Mouse (Mus musculus): ENCODE measurements around the gene C130074G19Rik.

Gene C130074G19Rik

DNA sequence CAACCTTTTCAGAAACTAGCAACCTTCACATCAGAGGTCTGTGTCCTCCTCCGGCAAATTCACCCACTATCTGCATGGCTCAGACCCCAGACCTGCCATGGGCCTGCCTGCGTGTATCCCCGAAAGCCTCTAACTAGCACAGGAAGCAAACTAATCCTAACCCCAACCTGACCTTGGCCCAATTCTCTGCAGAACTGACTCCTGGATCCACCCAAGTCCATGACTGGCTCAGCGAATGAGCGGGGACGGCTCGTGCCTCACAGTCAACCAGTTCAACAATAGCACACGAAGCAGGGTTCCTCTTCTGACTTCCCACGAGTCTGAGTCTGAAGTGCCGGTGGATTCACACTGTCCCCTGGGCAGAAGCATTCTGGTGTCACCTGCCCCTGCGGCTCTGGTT is 9.1 kb downstream of the C130074G19Rik start:
- no peak for DNase-seq (ENCODE audit: low spot score in 2 of 2)

DNA sequence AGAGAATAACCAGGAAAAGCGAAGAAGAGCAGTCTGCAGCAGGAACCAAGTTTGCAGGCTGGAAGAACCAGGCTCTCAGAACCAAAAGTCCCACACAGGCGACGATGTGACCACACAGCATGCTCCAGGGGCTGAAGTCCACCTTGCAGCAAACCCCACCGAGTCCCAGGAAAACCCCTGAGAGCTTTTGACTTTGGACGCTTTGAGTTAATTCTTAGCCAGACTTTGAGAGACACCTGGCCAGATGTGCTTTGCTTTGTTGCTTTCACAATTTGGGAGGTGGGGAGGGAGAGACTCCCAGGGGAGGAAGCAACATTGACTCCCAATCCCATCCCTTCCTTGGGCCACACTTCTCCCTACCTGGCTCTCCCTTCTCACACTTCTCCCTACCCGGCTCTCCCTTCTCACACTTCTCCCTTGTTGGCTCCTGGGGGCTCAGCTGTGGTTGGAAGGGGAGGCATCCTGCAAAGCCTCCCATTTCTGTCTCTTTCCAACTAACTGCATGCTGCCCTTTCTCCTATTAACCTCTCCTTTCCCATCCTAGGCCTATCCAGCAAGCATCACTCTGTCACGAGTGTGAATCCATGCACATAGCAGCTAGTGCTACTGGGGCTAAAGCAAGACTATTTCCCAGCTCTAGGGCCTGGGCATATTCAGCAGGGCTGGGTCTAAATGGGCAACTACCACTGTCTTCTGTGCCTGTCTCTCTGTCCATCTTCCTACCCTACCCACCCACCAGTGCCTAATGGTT is 10.8 kb downstream of the C130074G19Rik start:
- DNase-seq (ENCODE audit: low spot score in 2 of 2): no peak

DNA sequence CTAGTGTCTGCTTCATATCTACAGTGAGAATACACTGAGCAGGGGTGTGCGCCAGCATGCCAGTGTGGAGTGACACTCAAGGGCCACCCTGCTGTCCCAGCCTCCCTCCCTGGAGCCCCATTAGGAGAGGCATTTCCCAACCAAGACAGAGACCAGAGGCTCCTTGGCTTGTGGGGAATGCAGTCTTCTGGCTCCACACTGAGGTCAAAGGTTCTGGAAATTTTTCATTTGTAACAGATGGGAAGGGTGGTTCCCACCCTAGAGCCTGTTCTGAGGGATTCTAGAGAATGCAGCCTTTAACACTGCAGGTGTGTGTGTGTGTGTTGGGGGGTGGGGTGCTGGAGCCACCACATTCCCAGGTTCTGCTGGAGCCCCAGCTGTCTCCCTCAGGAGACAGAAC is 11.5 kb downstream of the C130074G19Rik start:
- no peak for DNase-seq (ENCODE audit: low spot score in 2 of 2)

DNA sequence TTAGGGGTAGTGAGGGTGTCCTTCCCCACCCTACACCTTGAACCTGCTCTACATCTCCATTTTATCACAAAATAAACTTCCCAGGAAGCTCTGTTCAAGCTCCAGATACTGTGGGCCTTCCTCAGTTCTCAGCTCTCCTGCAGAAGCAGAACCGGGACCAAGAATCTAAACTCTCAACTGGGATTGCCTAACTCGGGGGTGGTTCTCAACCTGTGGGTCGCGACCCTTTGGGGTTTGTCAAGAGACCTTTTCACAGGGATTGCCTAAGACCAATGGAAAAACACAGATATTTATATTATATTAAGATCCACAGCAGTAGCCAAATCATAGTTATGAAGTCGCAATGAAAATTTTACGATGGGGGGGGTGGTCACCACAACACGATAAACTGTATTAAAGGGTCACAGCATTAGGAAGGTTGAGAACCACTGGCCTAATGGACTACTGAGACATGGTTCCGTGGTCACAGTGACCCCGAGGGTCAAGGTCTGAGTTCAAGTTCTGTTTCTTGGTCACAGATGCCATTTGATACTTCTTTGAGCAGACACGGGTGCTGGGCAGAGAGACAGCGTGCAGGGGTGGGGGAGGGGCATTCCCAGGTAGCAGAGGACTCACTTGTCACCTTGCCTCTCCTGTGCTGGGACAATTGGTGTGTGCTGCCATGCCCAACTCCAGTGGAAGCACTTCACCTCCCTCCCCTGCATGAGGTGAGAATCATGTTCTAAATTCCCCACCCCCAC is 12.2 kb downstream of the C130074G19Rik start:
- no peak for DNase-seq (ENCODE audit: low spot score in 2 of 2)

DNA sequence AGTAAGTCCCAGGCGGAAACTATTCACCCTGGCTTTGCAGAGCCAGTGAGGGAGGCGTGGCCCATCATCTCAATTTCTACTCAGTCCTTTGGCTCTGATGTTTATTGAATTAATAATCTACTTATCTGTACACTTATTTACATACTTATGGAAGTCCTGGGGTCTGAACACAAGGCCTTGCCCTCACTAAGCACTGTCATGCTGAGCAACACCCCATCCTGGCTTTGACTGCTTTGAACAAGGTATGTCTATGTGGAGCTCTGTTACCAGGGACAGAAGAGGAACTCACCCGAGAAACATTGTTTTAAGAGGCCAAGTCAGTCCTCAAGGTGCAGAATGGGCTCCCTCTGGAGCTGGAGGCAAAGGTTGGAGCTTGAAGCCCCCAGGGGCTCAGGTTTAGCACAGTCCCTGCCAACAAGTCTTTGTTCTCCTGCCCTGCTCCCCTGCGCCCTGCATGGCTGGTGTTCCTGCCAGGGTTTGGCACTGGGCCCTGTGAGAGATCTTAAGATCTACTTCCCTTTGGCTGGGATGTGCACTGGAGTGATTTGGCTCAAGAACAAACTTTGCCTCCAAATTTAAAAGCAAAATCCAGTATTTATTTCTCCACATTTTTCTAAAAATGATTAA is 13.0 kb downstream of the C130074G19Rik start:
- DNase-seq (ENCODE audit: low spot score in 2 of 2): no peak

DNA sequence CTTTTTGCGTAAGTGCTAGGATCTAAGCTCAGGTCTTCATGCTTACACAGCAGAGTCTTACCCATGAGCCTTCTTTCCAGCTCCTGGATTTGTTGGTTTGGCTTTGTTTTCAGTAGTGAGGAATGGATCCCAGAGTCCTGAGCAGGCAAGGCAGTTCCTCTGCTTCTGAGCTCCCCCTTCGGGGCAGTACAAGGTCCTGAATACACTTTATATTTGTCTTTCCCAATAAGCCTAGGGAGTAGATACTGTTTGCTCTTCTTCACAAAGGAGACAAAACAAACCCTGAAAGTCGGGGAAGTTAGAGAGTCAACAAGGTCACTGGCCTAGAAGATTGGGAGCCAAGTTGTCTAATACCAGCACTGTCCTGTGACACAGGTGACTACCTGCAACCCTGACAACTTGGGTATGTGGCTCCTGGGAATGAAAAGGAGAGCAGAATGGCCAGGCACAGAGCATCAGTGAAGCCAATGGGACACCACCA is 15.3 kb downstream of the C130074G19Rik start:
- no peak for DNase-seq (ENCODE audit: low spot score in 2 of 2)

DNA sequence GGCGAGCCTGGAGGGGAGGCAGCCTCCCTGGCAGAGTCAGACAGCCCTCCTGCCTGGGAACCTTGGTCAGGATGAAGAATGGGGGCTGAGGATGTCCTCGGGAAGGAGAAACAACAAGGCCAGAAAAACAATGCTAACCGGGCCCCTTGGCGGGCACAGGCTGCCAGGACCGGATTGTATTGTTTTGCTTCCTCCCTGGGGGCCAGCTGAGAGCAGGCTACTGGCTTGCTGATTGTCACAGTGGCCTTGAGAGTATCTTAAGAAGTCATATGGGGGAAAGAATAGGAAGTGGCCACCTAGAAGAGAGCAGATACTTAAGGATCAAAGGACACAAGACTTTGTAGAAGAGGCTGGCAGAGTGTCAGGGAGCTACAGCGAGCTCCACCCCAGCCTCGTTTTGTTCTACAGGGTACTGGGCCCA is 18.6 kb downstream of the C130074G19Rik start:
- no peak for DNase-seq (ENCODE audit: low spot score in 2 of 2)

DNA sequence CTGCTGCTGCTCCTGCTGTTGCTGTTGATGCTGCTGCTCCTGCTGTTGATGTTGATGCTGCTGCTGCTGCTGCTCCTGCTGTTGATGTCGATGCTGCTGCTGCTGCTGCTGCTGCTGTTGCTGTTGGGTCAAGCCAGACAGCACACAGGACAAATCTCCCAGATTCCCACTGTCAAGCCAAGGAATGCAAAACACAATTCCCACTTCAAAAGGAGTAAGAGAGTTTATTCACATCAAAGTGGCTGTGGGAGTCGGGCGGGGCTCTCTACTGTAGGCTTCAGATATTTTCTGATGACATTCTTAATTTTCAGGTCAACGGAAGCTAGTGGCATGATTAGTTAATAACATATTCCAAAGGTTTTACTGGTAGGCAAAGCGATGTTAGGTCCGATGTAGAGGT is 20.4 kb downstream of the C130074G19Rik start:
- no peak for DNase-seq (ENCODE audit: low spot score in 2 of 2)

DNA sequence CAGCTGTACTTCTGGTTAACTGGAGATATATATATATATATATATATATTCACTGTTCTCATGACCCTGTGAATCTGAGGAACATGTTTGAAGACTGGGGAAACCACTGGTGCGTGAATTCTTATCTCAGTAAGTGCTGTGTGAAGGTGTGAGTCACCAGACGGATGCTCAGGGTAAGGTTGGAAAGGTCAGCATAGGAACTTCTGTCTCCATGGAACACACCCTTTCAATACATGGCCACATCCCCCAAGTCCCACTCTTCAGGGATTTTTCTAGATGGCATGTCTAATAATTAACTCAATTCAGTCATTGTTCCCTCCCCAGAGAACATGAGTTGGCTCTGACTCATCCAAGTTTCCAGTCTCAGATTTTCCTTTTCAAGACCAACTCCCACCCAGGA is 21.5 kb downstream of the C130074G19Rik start:
- no peak for DNase-seq (ENCODE audit: low spot score in 2 of 2)

DNA sequence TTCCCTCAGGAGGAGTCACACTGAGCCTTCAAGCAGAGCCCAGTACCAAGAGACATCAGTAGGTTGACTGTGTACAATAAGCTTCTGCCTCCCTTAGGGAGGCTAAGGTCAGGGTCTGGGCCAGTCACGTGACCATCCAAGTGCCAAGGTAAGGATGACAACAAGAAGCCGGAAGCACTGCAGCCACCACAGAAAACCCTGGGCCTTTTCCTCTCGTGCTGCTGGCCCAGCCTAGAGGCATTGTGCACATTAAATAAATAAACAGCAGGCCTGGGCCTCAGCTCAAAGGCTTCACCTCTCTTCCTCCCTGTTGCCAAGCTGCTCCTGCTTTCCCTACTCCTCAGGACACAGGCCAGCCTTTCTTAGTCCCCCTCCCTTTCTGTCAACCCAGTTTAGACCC is 22.7 kb downstream of the C130074G19Rik start:
- DNase-seq (ENCODE audit: low spot score in 2 of 2): no peak

DNA sequence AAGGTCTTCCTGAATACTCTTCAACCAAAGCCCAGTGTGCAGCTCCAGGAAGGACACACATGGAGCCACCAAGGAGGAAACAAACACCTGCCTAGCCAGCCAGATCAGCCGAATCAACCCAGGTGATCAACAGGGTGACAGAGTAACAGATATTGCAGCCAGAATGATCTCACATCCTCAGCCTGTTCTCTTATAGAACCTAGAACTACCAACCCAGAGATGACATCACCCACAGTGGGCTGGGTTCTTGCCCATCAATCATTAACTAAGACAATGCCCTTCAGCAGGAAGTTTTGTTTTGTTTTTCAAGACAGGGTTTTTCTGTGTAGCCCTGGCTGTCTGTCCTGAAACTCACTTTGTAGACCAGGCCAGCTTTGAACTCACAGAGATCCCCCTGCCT is 24.8 kb downstream of the C130074G19Rik start:
- no peak for DNase-seq (ENCODE audit: low spot score in 2 of 2)

DNA sequence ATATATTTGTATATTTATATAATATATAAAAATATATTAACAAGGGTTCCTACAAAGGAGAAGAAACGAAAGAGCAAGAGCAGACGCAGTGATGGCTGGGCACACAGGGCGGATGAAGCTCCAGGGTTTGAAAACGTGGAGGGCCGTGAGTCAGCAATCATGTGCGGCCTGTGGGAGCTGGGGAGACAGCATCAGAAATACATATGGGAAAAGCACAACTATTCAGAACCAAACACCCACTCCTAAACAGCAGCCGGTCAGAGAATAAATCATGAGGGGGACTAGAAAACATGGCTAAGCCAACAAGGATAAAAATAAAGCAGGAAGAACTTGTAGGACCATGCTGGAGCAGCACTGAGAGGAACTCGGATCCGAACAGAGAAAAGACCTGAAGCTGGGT is 25.8 kb downstream of the C130074G19Rik start:
- peak; percentile 45 to 58 for DNase-seq (ENCODE audit: low spot score in 2 of 2)

DNA sequence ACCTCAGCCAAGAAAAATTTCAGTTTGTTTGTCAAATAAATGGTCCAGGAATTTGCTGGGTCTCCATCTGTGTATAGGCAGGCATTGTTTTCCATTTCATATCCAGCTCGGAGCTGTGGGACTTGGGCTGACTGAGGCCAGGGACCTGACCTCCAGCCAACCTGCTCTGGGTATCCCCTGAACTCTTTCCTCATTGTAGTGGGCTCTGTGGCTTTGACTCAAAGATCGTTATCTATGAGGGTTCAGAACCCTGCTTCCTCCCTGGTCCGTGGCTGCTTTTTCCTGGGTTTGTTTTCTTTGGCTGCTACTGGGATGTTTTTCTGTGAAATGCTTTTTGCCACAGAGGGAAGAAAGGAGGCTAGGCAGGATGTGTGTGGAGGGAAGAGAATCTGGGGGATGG is 29.1 kb downstream of the C130074G19Rik start:
- DNase-seq (ENCODE audit: low spot score in 2 of 2): no peak

DNA sequence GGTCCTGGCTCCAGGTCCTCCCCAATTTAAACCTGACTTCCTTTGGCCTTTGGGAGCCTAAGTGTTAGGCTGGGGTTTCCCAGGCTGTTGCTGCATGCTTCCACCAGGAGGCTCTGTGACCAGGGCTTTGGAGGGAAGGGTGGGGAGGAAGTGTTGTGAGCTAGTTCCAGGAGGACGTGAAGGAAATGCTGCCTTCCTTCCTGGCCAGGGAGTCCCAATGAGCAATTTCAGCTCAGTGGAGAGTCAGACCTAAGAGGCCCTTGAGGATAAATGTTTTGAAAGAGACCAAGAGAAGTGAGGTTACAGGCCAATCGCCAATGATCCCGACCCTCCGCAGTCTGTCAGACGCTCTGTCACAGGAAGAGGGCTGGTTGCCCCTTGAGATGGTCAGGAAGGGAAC is 29.7 kb downstream of the C130074G19Rik start:
- peak in 1 of 2 experiments; percentile 68 for DNase-seq (ENCODE audit: low spot score in 2 of 2)

DNA sequence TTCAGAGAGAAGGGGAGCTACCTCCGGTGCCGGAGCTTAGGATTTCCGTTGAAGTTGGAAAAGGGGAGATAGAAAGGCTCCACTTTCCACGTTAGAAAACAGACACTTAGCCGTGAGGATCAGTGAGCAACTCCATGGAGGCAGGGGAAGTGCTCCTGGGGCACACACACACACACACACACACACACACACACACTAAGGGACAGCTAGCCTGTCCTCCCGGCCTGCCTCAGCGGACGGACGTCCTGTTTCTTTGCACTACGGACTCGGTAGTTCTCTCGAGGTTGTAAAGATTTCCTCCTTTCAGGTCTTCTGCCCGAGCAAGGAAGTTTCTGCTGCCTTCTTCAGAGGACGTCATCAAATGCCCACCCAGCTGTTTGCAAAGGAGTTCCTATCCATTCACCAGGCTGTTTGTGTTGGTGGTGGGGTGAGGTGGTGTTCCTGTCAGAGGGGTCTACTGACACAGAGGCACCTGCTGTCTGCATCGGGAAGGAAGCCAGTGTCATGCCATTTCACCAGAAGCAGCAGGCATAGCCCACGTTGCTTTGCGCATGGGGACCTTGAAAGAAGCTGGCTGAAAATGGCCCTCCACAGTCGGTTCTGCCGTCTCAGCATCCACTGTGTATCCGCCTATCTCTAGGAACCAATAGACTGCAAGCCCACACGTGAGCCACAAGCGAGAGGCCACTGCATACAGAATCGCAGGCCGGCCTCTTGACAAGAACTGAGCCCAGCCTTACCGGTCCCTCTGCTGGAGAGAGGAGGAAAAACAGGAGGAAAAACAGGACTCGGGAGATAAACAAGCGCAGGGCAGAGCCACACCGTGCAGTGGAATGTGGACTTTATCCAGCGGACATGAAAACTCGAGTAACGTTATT is 31.0 kb downstream of the C130074G19Rik start:
- peak; percentile 82 to 84 for DNase-seq (ENCODE audit: low spot score in 2 of 2)

DNA sequence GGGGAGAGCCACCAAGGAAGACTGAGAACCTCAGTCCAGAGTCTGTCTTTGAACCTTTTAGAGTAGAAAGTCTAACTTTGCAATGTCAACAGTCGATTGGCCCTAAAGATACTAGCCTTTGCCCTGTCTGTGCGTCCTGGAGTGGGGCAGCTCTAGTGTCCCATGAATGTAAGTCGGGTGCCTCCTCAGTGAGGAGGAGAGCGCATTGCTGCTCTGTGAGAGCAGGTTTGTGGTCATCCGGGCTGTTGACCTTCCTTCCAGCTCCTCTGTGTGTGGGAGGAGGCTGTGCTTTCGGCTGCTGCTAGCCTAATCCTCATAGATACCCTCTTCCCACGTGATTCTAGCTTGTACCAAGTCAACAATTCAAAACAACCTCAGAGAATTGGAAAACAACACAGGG is 31.9 kb downstream of the C130074G19Rik start:
- DNase-seq (ENCODE audit: low spot score in 2 of 2): no peak

DNA sequence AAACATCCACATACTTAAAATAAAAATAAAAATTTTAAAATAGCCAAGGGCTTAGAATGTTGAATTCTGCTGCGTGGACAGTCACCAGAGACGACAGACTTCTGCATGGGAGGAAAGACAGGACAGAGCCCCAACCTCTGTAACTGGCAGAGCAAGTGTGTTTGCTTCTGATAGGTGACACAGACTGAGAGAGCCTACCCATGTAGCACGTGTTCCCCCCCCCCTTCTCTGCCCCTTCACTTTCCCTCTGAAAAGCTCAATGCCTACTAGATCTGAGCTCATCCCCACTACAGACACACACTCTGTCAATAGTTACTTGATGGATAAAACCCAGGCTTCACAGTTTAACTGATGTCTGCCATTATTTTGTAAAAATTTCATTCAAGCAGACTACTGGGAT is 36.0 kb downstream of the C130074G19Rik start:
- no peak for DNase-seq (ENCODE audit: low spot score in 2 of 2)

DNA sequence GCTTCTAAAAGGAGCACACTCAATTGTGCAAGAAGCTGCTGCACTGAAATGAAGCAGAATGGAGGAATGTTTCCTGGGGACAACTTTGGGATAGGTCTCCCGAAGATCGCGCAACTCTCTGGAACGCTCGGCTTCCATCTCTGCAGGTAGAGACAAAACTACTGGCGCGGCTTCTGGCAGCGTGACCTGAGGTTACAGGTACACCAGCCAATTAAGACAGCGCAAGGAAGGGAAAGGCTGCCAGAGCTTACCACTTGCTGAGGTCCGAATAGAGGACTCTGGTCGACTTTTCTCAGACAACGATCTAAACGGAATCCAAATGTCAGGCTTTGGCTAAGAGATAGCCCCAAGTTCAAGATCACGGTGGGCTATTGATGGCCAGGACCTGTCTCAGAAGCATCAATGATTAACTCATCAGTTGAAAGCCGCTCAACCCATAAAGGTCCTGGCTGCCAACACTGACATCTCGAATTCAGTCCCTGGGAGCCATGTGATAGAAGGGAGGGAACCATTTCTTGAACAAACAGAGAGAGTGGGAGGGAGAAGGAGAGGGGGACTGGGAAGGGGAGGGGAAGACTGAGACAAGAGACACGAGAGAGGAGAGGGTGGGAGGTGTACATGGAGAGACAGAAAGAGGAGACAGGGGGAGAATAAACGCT is 36.8 kb downstream of the C130074G19Rik start, which contains the start of gene Marc2:
Marc2 (minus strand) TSS at position 360 of the 659 bp plus-strand sequence.
- peak in 1 of 2 experiments; percentile 24 for DNase-seq (ENCODE audit: low spot score in 2 of 2)

DNA sequence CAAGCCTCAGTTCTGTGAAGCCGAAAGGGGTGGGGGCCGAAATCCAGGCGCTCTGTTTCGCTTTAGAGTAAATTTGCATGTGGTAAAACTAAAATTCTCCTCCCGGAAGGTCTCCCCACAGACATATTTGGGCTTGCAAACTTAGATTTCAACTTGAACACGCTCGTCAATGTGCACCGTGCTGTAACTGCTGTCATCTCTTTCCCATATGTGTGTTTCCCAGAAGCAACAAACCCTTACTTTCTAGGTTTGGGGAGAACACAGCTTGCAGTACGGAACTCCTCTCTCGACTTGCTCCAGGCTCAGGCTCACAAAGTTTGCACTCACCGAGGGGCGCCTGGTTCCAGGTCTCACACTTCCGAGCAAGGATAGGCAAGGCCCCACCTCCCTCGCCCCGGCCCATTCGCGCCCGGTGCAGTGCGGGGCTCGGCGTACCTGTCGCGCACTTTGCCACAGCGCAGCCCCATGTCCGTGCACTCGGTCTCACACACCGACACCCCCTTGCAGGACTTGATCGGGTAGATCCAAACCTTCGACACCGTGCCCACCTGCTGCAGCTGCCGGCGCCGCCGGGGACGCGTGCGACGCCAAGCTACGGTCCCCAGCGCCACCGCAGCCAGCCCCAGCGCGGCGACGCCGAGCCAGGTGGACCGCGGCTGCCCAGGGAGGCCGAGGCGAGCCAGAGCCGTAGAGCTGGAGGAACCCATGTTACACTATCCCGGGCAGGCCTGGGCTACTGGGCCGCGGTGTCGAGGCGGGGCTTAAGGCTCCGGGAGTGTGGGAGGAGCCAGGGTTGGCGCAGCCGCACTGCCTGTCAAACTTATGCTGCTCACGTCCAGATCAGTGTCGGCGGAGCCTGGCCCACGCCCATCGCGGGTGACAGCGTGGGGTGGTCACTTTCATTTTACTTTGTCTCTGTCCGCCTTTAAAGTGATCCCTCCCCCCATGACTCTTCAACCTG is 37.6 kb downstream of the C130074G19Rik start:
- peak; percentile 84 to 85 for DNase-seq (ENCODE audit: low spot score in 2 of 2)

Measured in right cerebral cortex, adult 2 months (tissue).